In genomic region chr10:68238707-68239425, GRCm38 (mm10) we compare ENCODE assay signal across 10 mouse cellular contexts. TPM values are rescaled to one million over a fixed set of nuclear protein-coding genes. Genes with fewer than 3 reads are reported as not detected.
A peak's percentile ranks its signal among the peaks of the same experiment; 100 is the strongest.
DNase-seq lines count a peak whose midpoint lies in the region; ATAC-seq and TF ChIP-seq lines count a peak whose summit lies in the region.
"Had no signal": no experiment of that assay in that cellular context is flagged by ENCODE, and none has a peak within 500 bp of the region (broad histone marks: within the 10 kb centered on the region; RNA-seq: fewer than 3 reads in every experiment).

No protein-coding gene starts in this region.

- ATAC-seq in lung, postnatal 0 days: no peak
- ATAC-seq in embryonic facial prominence, embryonic 14.5 days (ENCODE audit: low read depth): no peak
- ATAC-seq in forebrain, embryonic 11.5 days (replicated peaks; ENCODE audit: low FRiP score): no peak

- no peaks in the 10 kb centered on the region for H3K9me3 ChIP-seq in lung, postnatal 0 days (ENCODE audit: low read length)
- H3K9me3 ChIP-seq in embryonic facial prominence, embryonic 14.5 days (ENCODE audit: control insufficient read depth, low read length): no peaks in the 10 kb centered on the region
- H3K9me3 ChIP-seq in forebrain, embryonic 11.5 days (ENCODE audit: control insufficient read depth, low read length): no peaks in the 10 kb centered on the region
- H3K9me3 ChIP-seq: liver, embryonic 15.5 days had no signal

- no peaks in the 10 kb centered on the region for H3K79me2 ChIP-seq in heart, adult 2 months (replicated peaks; ENCODE audit: control insufficient read depth, insufficient read depth, low read length)

- TF ChIP-seq CTCF in heart, adult 2 months (IDR thresholded peaks at IDR 0.05): peak; percentile 48
- peak; percentile 48 for TF ChIP-seq CTCF in lung, postnatal 0 days (IDR thresholded peaks at IDR 0.05)

- no peaks in the 10 kb centered on the region for H3K27me3 ChIP-seq in heart, adult 2 months (ENCODE audit: control insufficient read depth, insufficient read depth, low read length)
- no peaks in the 10 kb centered on the region for H3K27me3 ChIP-seq in lung, postnatal 0 days (replicated peaks; ENCODE audit: insufficient read depth, low read length)
- no peaks in the 10 kb centered on the region for H3K27me3 ChIP-seq in embryonic facial prominence, embryonic 14.5 days (replicated peaks; ENCODE audit: control insufficient read depth, insufficient read depth, low read length)
- no peaks in the 10 kb centered on the region for H3K27me3 ChIP-seq in splenic B cell, adult 2 months (ENCODE audit: control insufficient read depth, insufficient read depth, low read length, poor library complexity, severe bottlenecking)
- H3K27me3 ChIP-seq in forebrain, embryonic 11.5 days (ENCODE audit: control insufficient read depth, insufficient read depth, low read length): no peaks in the 10 kb centered on the region
- H3K27me3 ChIP-seq: liver, embryonic 15.5 days had no signal

- peak overlapping the region; percentile 51 for H3K27ac ChIP-seq in heart, adult 2 months
- H3K27ac ChIP-seq in lung, postnatal 0 days (ENCODE audit: low read length): peak overlapping the region; percentile 78
- H3K27ac ChIP-seq in embryonic facial prominence, embryonic 14.5 days (replicated peaks; ENCODE audit: low read depth, low read length): peak overlapping the region; percentile 22; the same call in 1 of the 2 replicates
- H3K27ac ChIP-seq in forebrain, embryonic 11.5 days (ENCODE audit: low read depth, low read length): no peak overlapping the region
- H3K27ac ChIP-seq: liver, embryonic 15.5 days had no signal

- H3K36me3 ChIP-seq in heart, adult 2 months (ENCODE audit: control insufficient read depth, insufficient read depth, low read length): no peaks in the 10 kb centered on the region
- H3K36me3 ChIP-seq in lung, postnatal 0 days (ENCODE audit: insufficient read depth, low read length): no peaks in the 10 kb centered on the region
- peaks cover 25% of the 10 kb centered on the region for H3K36me3 ChIP-seq in embryonic facial prominence, embryonic 14.5 days (ENCODE audit: control insufficient read depth, insufficient read depth, low read length)
- 0 out of 2 replicates have a peak, but pooled peaks cover 6% of the 10 kb centered on the region for H3K36me3 ChIP-seq in splenic B cell, adult 2 months (ENCODE audit: control insufficient read depth, insufficient read depth, low read length, poor library complexity, severe bottlenecking)
- no peaks in the 10 kb centered on the region for H3K36me3 ChIP-seq in forebrain, embryonic 11.5 days (ENCODE audit: control insufficient read depth, insufficient read depth, low read length)
- H3K36me3 ChIP-seq: G1E had no signal

- peak overlapping the region; percentile 14 for H3K4me2 ChIP-seq in lung, postnatal 0 days (replicated peaks; ENCODE audit: low read depth, low read length)
- no peak overlapping the region for H3K4me2 ChIP-seq in embryonic facial prominence, embryonic 14.5 days (ENCODE audit: low read depth, low read length)
- no peak overlapping the region for H3K4me2 ChIP-seq in forebrain, embryonic 11.5 days (ENCODE audit: low read depth, low read length, severe bottlenecking)
- H3K4me2 ChIP-seq: liver, embryonic 15.5 days had no signal

- no peak for TF ChIP-seq EP300 in heart, adult 2 months (IDR thresholded peaks at IDR 0.05; ENCODE audit: insufficient read depth, low read depth, low read length)
- 0 out of 2 replicates have a peak, but pooled peaks have one; percentile 35 for TF ChIP-seq EP300 in lung, postnatal 0 days (IDR thresholded peaks at IDR 0.05)

- DNase-seq in heart, adult 2 months: no peak
- DNase-seq in heart, postnatal 25 days (ENCODE audit: low spot score): no peak
- peak; percentile 54 for DNase-seq in lung, postnatal 0 days (ENCODE audit: low spot score)
- DNase-seq in lung, postnatal 14 days: no peak
- no peak for DNase-seq in embryonic facial prominence, embryonic 14.5 days (ENCODE audit: low spot score)
- peak; percentile 62 for DNase-seq in splenic B cell, adult 2 months (ENCODE audit: low read depth, low spot score)
- no peak for DNase-seq in gastrocnemius, postnatal 10 days
- DNase-seq in forebrain, embryonic 11.5 days (ENCODE audit: low spot score): no peak

- intact Hi-C loops in heart, adult 2 months (cut with DNase I): no loop called here
- intact Hi-C loops in heart, postnatal 25 days (cut with DNase I): no loop called here

- WGBS in heart, adult 2 months: 31% methylated on average over 5 of the region's 5 CpGs
- WGBS in lung, postnatal 0 days: 26% methylated on average over 5 of the region's 5 CpGs
- WGBS in embryonic facial prominence, embryonic 14.5 days: 51% methylated on average over 5 of the region's 5 CpGs
- 54% methylated on average over 5 of the region's 5 CpGs for WGBS in forebrain, embryonic 11.5 days

- peaks cover 4% of the 10 kb centered on the region for H3K4me1 ChIP-seq in heart, adult 2 months (ENCODE audit: control insufficient read depth, insufficient read depth, low read length)
- peaks cover 10% of the 10 kb centered on the region; the same call in 1 of the 2 replicates for H3K4me1 ChIP-seq in lung, postnatal 0 days (ENCODE audit: insufficient read depth, low read depth, low read length)
- no peaks in the 10 kb centered on the region for H3K4me1 ChIP-seq in embryonic facial prominence, embryonic 14.5 days (ENCODE audit: control insufficient read depth, insufficient read depth, low read length)
- H3K4me1 ChIP-seq in forebrain, embryonic 11.5 days (replicated peaks; ENCODE audit: control insufficient read depth, insufficient read depth, low read length): peaks cover 2% of the 10 kb centered on the region; the same call in 1 of the 2 replicates

- H3K4me3 ChIP-seq in heart, adult 2 months: peak overlapping the region; percentile 26; the same call in 1 of the 2 replicates
- H3K4me3 ChIP-seq in lung, postnatal 0 days (ENCODE audit: low read depth, low read length): no peak overlapping the region; the same call in 1 of the 2 replicates
- H3K4me3 ChIP-seq in embryonic facial prominence, embryonic 14.5 days (ENCODE audit: low read depth, low read length): no peak overlapping the region
- no peak overlapping the region for H3K4me3 ChIP-seq in forebrain, embryonic 11.5 days (ENCODE audit: low read depth, low read length)
- H3K4me3 ChIP-seq: liver, embryonic 15.5 days had no signal

- H3K9ac ChIP-seq in heart, adult 2 months (ENCODE audit: low read depth, low read length): no peak overlapping the region
- no peak overlapping the region for H3K9ac ChIP-seq in lung, postnatal 0 days (replicated peaks; ENCODE audit: low read depth)
- H3K9ac ChIP-seq in embryonic facial prominence, embryonic 14.5 days (ENCODE audit: low read depth, low read length): no peak overlapping the region
- no peak overlapping the region for H3K9ac ChIP-seq in forebrain, embryonic 11.5 days (ENCODE audit: low read length)
- H3K9ac ChIP-seq: liver, embryonic 15.5 days had no signal

- TF ChIP-seq POLR2A in heart, adult 2 months (IDR thresholded peaks at IDR 0.05; ENCODE audit: insufficient read depth, low read depth, low read length): no peak

RNA-seq across cellular contexts. Expression of gene Arid5b, which starts 39.7 kb away (rescaled TPM):
- total RNA-seq in heart, adult 2 months (2021): 10 to 100 TPM; 21.1 to 22.5 TPM
- polyA plus RNA-seq in heart, adult 2 months (2012; rRNA removed): 6.3 and 8.8 TPM in 2 replicates
- 10 to 100 TPM; 22.5 to 28.3 TPM for total RNA-seq in heart, postnatal 25 days (2021)
- polyA plus RNA-seq in lung, postnatal 0 days (2015; fragmentation: Nextera tagmentation; extraction: Ambion mirVana): 42.8 and 50.8 TPM in 2 replicates
- polyA plus RNA-seq in embryonic facial prominence, embryonic 14.5 days (2014; fragmentation: Nextera tagmentation; extraction: Ambion mirVana): 34.4 and 34.6 TPM in 2 replicates
- 10 to 100 TPM; 24.8 to 30.5 TPM for total RNA-seq in gastrocnemius, postnatal 10 days (2021)
- 16.0 and 17.1 TPM in 2 replicates for polyA plus RNA-seq in forebrain, embryonic 11.5 days (2014; fragmentation: Nextera tagmentation; extraction: Ambion mirVana)
- polyA plus RNA-seq: G1E had no signal

Comparison
In these comparisons a context has a peak if more than half of its experiments do, and no peak if none do; other contexts are left out.
1. DNase-seq: peak in lung, postnatal 0 days (single experiment) and splenic B cell, adult 2 months (single experiment); none in heart, adult 2 months (0 of 2), heart, postnatal 25 days (single experiment), lung, postnatal 14 days (single experiment), embryonic facial prominence, embryonic 14.5 days (single experiment), gastrocnemius, postnatal 10 days (single experiment) and forebrain, embryonic 11.5 days (single experiment).